Mouse (Mus musculus): Measurements from ENCODE around the gene Bace1. TPM values are rescaled to one million over a fixed set of nuclear protein-coding genes. Genes with fewer than 3 reads are reported as not detected.
A peak's percentile ranks its signal among the peaks of the same experiment; 100 is the strongest.

The Bace1 gene
- polyA plus RNA-seq (2015; fragmentation: Nextera tagmentation; extraction: Ambion mirVana) = 17.6 and 19.1 TPM in 2 replicates

GRCm38 (mm10) chr9:45838434-45839138 lies at the start of gene Bace1:
Gene Bace1 (plus strand): TSS chr9:45838580.
- H3K4me2 ChIP-seq = peak within 1 kb of the TSS; percentile 98
- H3K36me3 ChIP-seq = 0 out of 2 replicates have a peak, but pooled peaks cover 6% of the 10 kb centered on the region
- H3K9me3 ChIP-seq = no peaks in the 10 kb centered on the region
- peak within 1 kb of the TSS; percentile 92 for H3K9ac ChIP-seq
- no peaks in the 10 kb centered on the region for H3K27me3 ChIP-seq (replicated peaks)
- peak within 1 kb of the TSS; percentile 95 for H3K4me3 ChIP-seq
- H3K4me1 ChIP-seq = peaks cover 35% of the 10 kb centered on the region
- H3K27ac ChIP-seq (replicated peaks) = peak within 1 kb of the TSS; percentile 67
- ATAC-seq (ENCODE audit: extremely low read depth, insufficient number of reproducible peaks, low FRiP score, low TSS enrichment) = peak; percentile 68; the same call in 1 of the 2 replicates
- under 1% methylated on average over 37 of the region's 40 CpGs for WGBS

GRCm38 (mm10) chr9:45791456-45792142 lies 46.8 kb upstream of the Bace1 start:
- Histone ChIP-seq H3K27ac (replicated peaks) (no peak overlapping the region), H3K4me2 (no peak overlapping the region), H3K4me1 (peaks cover 21% of the 10 kb centered on the region), H3K4me3 (no peak overlapping the region), H3K27me3 (replicated peaks) (no peaks in the 10 kb centered on the region), H3K9me3 (no peaks in the 10 kb centered on the region), H3K36me3 (peaks cover 41% of the 10 kb centered on the region), H3K9ac (no peak overlapping the region)
- ATAC-seq (ENCODE audit: extremely low read depth, insufficient number of reproducible peaks, low FRiP score, low TSS enrichment) = no peak
- 75% methylated on average over 8 of the region's 8 CpGs for WGBS

GRCm38 (mm10) chr9:45792235-45792634 lies 46.1 kb upstream of the Bace1 start:
- no peak for ATAC-seq (ENCODE audit: extremely low read depth, insufficient number of reproducible peaks, low FRiP score, low TSS enrichment)
- H3K27me3 ChIP-seq (replicated peaks) = no peaks in the 10 kb centered on the region
- H3K9ac ChIP-seq = no peak overlapping the region
- H3K4me3 ChIP-seq = no peak overlapping the region
- no peak overlapping the region for H3K27ac ChIP-seq (replicated peaks)
- peaks cover 14% of the 10 kb centered on the region for H3K4me1 ChIP-seq
- 90% methylated on average over 1 of the region's 1 CpGs for WGBS
- H3K9me3 ChIP-seq = no peaks in the 10 kb centered on the region
- H3K36me3 ChIP-seq = peaks cover 41% of the 10 kb centered on the region
- H3K4me2 ChIP-seq = no peak overlapping the region

- no peak for ATAC-seq (ENCODE audit: extremely low read depth, insufficient number of reproducible peaks, low FRiP score, low TSS enrichment)
- Histone ChIP-seq H3K4me2 (no peak overlapping the region), H3K27me3 (replicated peaks) (no peaks in the 10 kb centered on the region), H3K4me1 (peaks cover 9% of the 10 kb centered on the region), H3K9me3 (no peaks in the 10 kb centered on the region), H3K9ac (no peak overlapping the region), H3K27ac (replicated peaks) (no peak overlapping the region), H3K4me3 (no peak overlapping the region), H3K36me3 (peaks cover 41% of the 10 kb centered on the region)
- 83% methylated on average over 6 of the region's 6 CpGs for WGBS
These were observed 44.7 kb upstream of the Bace1 start for GRCm38 (mm10) chr9:45793697-45794096.

GRCm38 (mm10) chr9:45795722-45796121 lies 42.7 kb upstream of the Bace1 start:
- H3K27me3 ChIP-seq (replicated peaks) = no peaks in the 10 kb centered on the region
- ATAC-seq (ENCODE audit: extremely low read depth, insufficient number of reproducible peaks, low FRiP score, low TSS enrichment) = no peak
- no peak overlapping the region for H3K4me3 ChIP-seq
- peaks cover 46% of the 10 kb centered on the region for H3K36me3 ChIP-seq
- no peak overlapping the region for H3K4me2 ChIP-seq
- no peak overlapping the region for H3K9ac ChIP-seq
- no peak overlapping the region for H3K27ac ChIP-seq (replicated peaks)
- 79% methylated on average over 5 of the region's 5 CpGs for whole genome bisulfite sequencing
- H3K4me1 ChIP-seq = peaks cover 17% of the 10 kb centered on the region
- no peaks in the 10 kb centered on the region for H3K9me3 ChIP-seq

- Histone ChIP-seq H3K4me1 (peaks cover 17% of the 10 kb centered on the region), H3K27ac (replicated peaks) (no peak overlapping the region), H3K9ac (no peak overlapping the region), H3K36me3 (peaks cover 46% of the 10 kb centered on the region), H3K4me3 (no peak overlapping the region), H3K9me3 (no peaks in the 10 kb centered on the region), H3K27me3 (replicated peaks) (no peaks in the 10 kb centered on the region), H3K4me2 (no peak overlapping the region)
- no peak for ATAC-seq (ENCODE audit: extremely low read depth, insufficient number of reproducible peaks, low FRiP score, low TSS enrichment)
- whole genome bisulfite sequencing = 74% methylated on average over 3 of the region's 3 CpGs
These were observed 41.1 kb upstream of the Bace1 start for GRCm38 (mm10) chr9:45797271-45797670.

GRCm38 (mm10) chr9:45798467-45799164 lies 39.8 kb upstream of the Bace1 start:
- Histone ChIP-seq H3K4me3 (0 out of 2 replicates have a peak overlapping the region, but pooled peaks have one; percentile 9), H3K9ac (peak overlapping the region; percentile 68)

GRCm38 (mm10) chr9:45799402-45799801 lies 39.0 kb upstream of the Bace1 start:
- H3K4me3 ChIP-seq = no peak overlapping the region
- 71% methylated on average over 8 of the region's 8 CpGs for WGBS
- ATAC-seq (ENCODE audit: extremely low read depth, insufficient number of reproducible peaks, low FRiP score, low TSS enrichment) = no peak
- H3K27ac ChIP-seq (replicated peaks) = no peak overlapping the region
- peak overlapping the region; percentile 68 for H3K9ac ChIP-seq
- H3K4me1 ChIP-seq = peaks cover 17% of the 10 kb centered on the region
- no peaks in the 10 kb centered on the region for H3K27me3 ChIP-seq (replicated peaks)
- H3K36me3 ChIP-seq = peaks cover 38% of the 10 kb centered on the region
- peak overlapping the region; percentile 60; the same call in 1 of the 2 replicates for H3K4me2 ChIP-seq
- no peaks in the 10 kb centered on the region for H3K9me3 ChIP-seq

More at GRCm38 (mm10) chr9:45798467-45799164, 39.8 kb upstream of the Bace1 start:
- ATAC-seq (ENCODE audit: extremely low read depth, insufficient number of reproducible peaks, low FRiP score, low TSS enrichment) = peak; percentile 39; the same call in 1 of the 2 replicates
- 13% methylated on average over 13 of the region's 13 CpGs for WGBS
- Histone ChIP-seq H3K27ac (replicated peaks) (peak overlapping the region; percentile 48; the same call in 1 of the 2 replicates), H3K9me3 (no peaks in the 10 kb centered on the region), H3K4me2 (peak overlapping the region; percentile 60), H3K27me3 (replicated peaks) (no peaks in the 10 kb centered on the region), H3K36me3 (peaks cover 38% of the 10 kb centered on the region), H3K4me1 (peaks cover 17% of the 10 kb centered on the region)

GRCm38 (mm10) chr9:45803070-45803774 lies 35.2 kb upstream of the Bace1 start:
- H3K4me3 ChIP-seq = no peak overlapping the region
- H3K9me3 ChIP-seq = no peaks in the 10 kb centered on the region
- no peak overlapping the region for H3K4me2 ChIP-seq
- WGBS = 84% methylated on average over 21 of the region's 21 CpGs
- no peak overlapping the region for H3K9ac ChIP-seq
- H3K27ac ChIP-seq (replicated peaks) = no peak overlapping the region
- peaks cover 13% of the 10 kb centered on the region for H3K4me1 ChIP-seq
- H3K36me3 ChIP-seq = peaks cover 70% of the 10 kb centered on the region
- no peak for ATAC-seq (ENCODE audit: extremely low read depth, insufficient number of reproducible peaks, low FRiP score, low TSS enrichment)
- no peaks in the 10 kb centered on the region for H3K27me3 ChIP-seq (replicated peaks)

GRCm38 (mm10) chr9:45806847-45807246 lies 31.5 kb upstream of the Bace1 start:
- H3K4me2 ChIP-seq = no peak overlapping the region
- H3K9ac ChIP-seq = no peak overlapping the region
- peaks cover 6% of the 10 kb centered on the region; the same call in 1 of the 2 replicates for H3K4me1 ChIP-seq
- ATAC-seq (ENCODE audit: extremely low read depth, insufficient number of reproducible peaks, low FRiP score, low TSS enrichment) = no peak
- peaks cover 61% of the 10 kb centered on the region for H3K36me3 ChIP-seq
- H3K4me3 ChIP-seq = no peak overlapping the region
- no peaks in the 10 kb centered on the region for H3K27me3 ChIP-seq (replicated peaks)
- 88% methylated on average over 11 of the region's 11 CpGs for WGBS
- H3K9me3 ChIP-seq = no peaks in the 10 kb centered on the region
- no peak overlapping the region for H3K27ac ChIP-seq (replicated peaks)
